Mouse (Mus musculus): Measurements from ENCODE around the gene Ube2r2. TPM values are rescaled to one million over a fixed set of nuclear protein-coding genes. Genes with fewer than 3 reads are reported as not detected.
A peak's percentile ranks its signal among the peaks of the same experiment; 100 is the strongest.

Ube2r2 gene
- total RNA-seq, 2 experiments from 2014 or later, result 77.3 to 81.1 TPM

GRCm38 (mm10) chr4:41098577-41098951 is 37.0 kb upstream of the Ube2r2 start:
- no peak for TF ChIP-seq CTCF (conservative IDR thresholded peaks at IDR 0.05)
- no peak overlapping the region for H3K27ac ChIP-seq
- DNase-seq (ENCODE audit: low spot score in 2 of 2), result no peak
- peak overlapping the region; percentile 15; the same call in 1 of the 2 replicates for H3K4me3 ChIP-seq

GRCm38 (mm10) chr4:41100986-41101385 is 34.6 kb upstream of the Ube2r2 start:
- TF ChIP-seq CTCF (conservative IDR thresholded peaks at IDR 0.05), result no peak
- DNase-seq (ENCODE audit: low spot score in 2 of 2), result no peak
- no peak overlapping the region for H3K4me3 ChIP-seq
- no peak overlapping the region for H3K27ac ChIP-seq

- Histone ChIP-seq H3K27ac (no peak overlapping the region), H3K4me3 (no peak overlapping the region)
- TF ChIP-seq CTCF (conservative IDR thresholded peaks at IDR 0.05), result no peak
- DNase-seq (ENCODE audit: low spot score in 2 of 2), result no peak
These were observed 32.6 kb upstream of the Ube2r2 start for GRCm38 (mm10) chr4:41102901-41103300.

- no peak for TF ChIP-seq CTCF (conservative IDR thresholded peaks at IDR 0.05)
- Histone ChIP-seq H3K4me3 (no peak overlapping the region), H3K27ac (no peak overlapping the region)
- no peak for DNase-seq (ENCODE audit: low spot score in 2 of 2)
These were observed 28.1 kb upstream of the Ube2r2 start for GRCm38 (mm10) chr4:41107440-41107839.

- no peak for TF ChIP-seq CTCF (conservative IDR thresholded peaks at IDR 0.05)
- Histone ChIP-seq H3K27ac (no peak overlapping the region), H3K4me3 (no peak overlapping the region)
- DNase-seq (ENCODE audit: low spot score in 2 of 2), result no peak
These were observed 26.7 kb upstream of the Ube2r2 start for GRCm38 (mm10) chr4:41108717-41109425.

GRCm38 (mm10) chr4:41114358-41115070 is 21.0 kb upstream of the Ube2r2 start:
- no peak overlapping the region for H3K4me3 ChIP-seq
- TF ChIP-seq CTCF (conservative IDR thresholded peaks at IDR 0.05), result no peak
- no peak overlapping the region for H3K27ac ChIP-seq
- DNase-seq (ENCODE audit: low spot score in 2 of 2), result no peak

GRCm38 (mm10) chr4:41115074-41115473 is 20.5 kb upstream of the Ube2r2 start:
- DNase-seq (ENCODE audit: low spot score in 2 of 2), result no peak
- Histone ChIP-seq H3K27ac (no peak overlapping the region), H3K4me3 (no peak overlapping the region)
- TF ChIP-seq CTCF (conservative IDR thresholded peaks at IDR 0.05), result no peak

- H3K27ac ChIP-seq, result no peak overlapping the region
These were observed 19.8 kb upstream of the Ube2r2 start for GRCm38 (mm10) chr4:41115793-41116192.

GRCm38 (mm10) chr4:41116817-41117216 is 18.7 kb upstream of the Ube2r2 start:
- Histone ChIP-seq H3K27ac (no peak overlapping the region), H3K4me3 (no peak overlapping the region)
- no peak for TF ChIP-seq CTCF (conservative IDR thresholded peaks at IDR 0.05)
- DNase-seq (ENCODE audit: low spot score in 2 of 2), result no peak

More at GRCm38 (mm10) chr4:41115793-41116192, 19.8 kb upstream of the Ube2r2 start:
- DNase-seq (ENCODE audit: low spot score in 2 of 2), result no peak
- no peak overlapping the region for H3K4me3 ChIP-seq
- no peak for TF ChIP-seq CTCF (conservative IDR thresholded peaks at IDR 0.05)

- peak in 1 of 2 experiments; percentile 64 for DNase-seq (ENCODE audit: low spot score in 2 of 2)
- TF ChIP-seq CTCF (conservative IDR thresholded peaks at IDR 0.05), result peak; percentile 90
- Histone ChIP-seq H3K4me3 (no peak overlapping the region), H3K27ac (no peak overlapping the region)
These were observed 16.7 kb upstream of the Ube2r2 start for GRCm38 (mm10) chr4:41118706-41119292.

- DNase-seq (ENCODE audit: low spot score in 2 of 2), result peak; percentile 97 to 100
- TF ChIP-seq CTCF (conservative IDR thresholded peaks at IDR 0.05), result no peak
- peak within 1 kb of the TSS; percentile 79 for H3K27ac ChIP-seq
- peak within 1 kb of the TSS; percentile 93 for H3K4me3 ChIP-seq
These were observed 11.2 kb upstream of the Ube2r2 start, which contains the start of gene Nol6 for GRCm38 (mm10) chr4:41124180-41124951. Nol6 (minus strand) TSS chr4:41124455.

- DNase-seq (ENCODE audit: low spot score in 2 of 2), result peak in 1 of 2 experiments; percentile 64
- TF ChIP-seq CTCF (conservative IDR thresholded peaks at IDR 0.05), result peak; percentile 87
- Histone ChIP-seq H3K4me3 (no peak overlapping the region), H3K27ac (no peak overlapping the region)
These were observed 6.1 kb upstream of the Ube2r2 start for GRCm38 (mm10) chr4:41129406-41129805.

- no peak for TF ChIP-seq CTCF (conservative IDR thresholded peaks at IDR 0.05)
- DNase-seq (ENCODE audit: low spot score in 2 of 2), result no peak
- Histone ChIP-seq H3K27ac (no peak overlapping the region), H3K4me3 (no peak overlapping the region)
These were observed 5.7 kb upstream of the Ube2r2 start for GRCm38 (mm10) chr4:41129836-41130235.
